9 mouse cellular contexts compared by ENCODE assay signal in the genomic region with DNA sequence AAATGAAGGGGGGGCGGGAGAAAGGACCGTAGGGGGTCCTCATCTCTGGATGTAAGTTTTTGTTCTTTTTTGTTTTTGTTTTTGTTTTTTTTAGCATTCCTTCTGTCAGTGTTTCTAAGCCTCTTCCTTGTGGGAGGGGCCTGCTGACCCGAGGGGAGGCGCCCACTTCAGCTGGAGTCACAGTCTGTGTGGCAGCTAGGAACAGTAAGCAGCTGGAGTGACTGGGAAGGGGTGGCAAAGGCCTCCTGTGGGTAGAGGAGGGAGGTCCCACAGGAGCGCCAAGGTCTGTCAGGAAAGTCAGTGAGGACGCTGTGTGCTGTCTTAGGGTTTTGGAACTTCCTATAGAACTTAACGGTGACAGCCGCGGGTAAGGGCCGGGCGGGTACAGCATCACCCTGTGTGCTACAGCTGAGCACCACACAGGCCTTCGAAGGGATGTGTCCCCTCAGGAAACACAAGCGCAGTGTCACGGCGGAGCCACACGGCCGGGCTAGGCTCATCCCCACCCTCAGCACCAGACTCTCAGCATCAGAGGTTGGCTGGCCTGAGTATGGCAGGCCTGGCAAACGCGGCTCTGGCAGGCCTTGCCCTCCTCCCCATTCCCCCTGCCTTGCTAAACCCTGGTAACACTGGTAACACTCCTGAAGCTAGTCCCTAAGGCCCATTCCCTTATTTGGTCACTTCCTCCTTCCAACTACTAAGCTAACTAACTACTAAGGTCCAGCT. TPM values are rescaled to one million over a fixed set of nuclear protein-coding genes. Genes with fewer than 3 reads are reported as not detected.
A peak's percentile ranks its signal among the peaks of the same experiment; 100 is the strongest.
DNase-seq lines count a peak whose midpoint lies in the region; ATAC-seq and TF ChIP-seq lines count a peak whose summit lies in the region.
"Had no signal": no experiment of that assay in that cellular context is flagged by ENCODE, and none has a peak within 500 bp of the region (broad histone marks: within the 10 kb centered on the region; RNA-seq: fewer than 3 reads in every experiment).

No protein-coding gene starts in this region.

- no peak overlapping the region for H3K4me3 ChIP-seq in heart, embryonic 13.5 days
- H3K4me3 ChIP-seq in midbrain, embryonic 11.5 days (ENCODE audit: low read depth, low read length) = no peak overlapping the region
- no peak overlapping the region for H3K4me3 ChIP-seq in midbrain, postnatal 0 days (ENCODE audit: low read depth, low read length)
- H3K4me3 ChIP-seq in hindbrain, embryonic 13.5 days = no peak overlapping the region

- H3K4me2 ChIP-seq in heart, embryonic 13.5 days = no peak overlapping the region
- H3K4me2 ChIP-seq in midbrain, embryonic 11.5 days = no peak overlapping the region
- H3K4me2 ChIP-seq in midbrain, postnatal 0 days (ENCODE audit: low read depth, low read length, poor library complexity, severe bottlenecking) = no peak overlapping the region
- no peak overlapping the region for H3K4me2 ChIP-seq in hindbrain, embryonic 13.5 days

- H3K27me3 ChIP-seq in heart, embryonic 13.5 days (replicated peaks) = no peaks in the 10 kb centered on the region
- H3K27me3 ChIP-seq in midbrain, embryonic 11.5 days (ENCODE audit: control insufficient read depth, insufficient read depth, low read length) = no peaks in the 10 kb centered on the region
- no peaks in the 10 kb centered on the region for H3K27me3 ChIP-seq in midbrain, postnatal 0 days (ENCODE audit: insufficient read depth, low read length)
- no peaks in the 10 kb centered on the region for H3K27me3 ChIP-seq in hindbrain, embryonic 13.5 days
- no peaks in the 10 kb centered on the region for H3K27me3 ChIP-seq in splenic B cell, adult 2 months (ENCODE audit: control insufficient read depth, insufficient read depth, low read length, poor library complexity, severe bottlenecking)

- intact Hi-C loops in heart, postnatal 10 days (cut with DNase I) = no loop called here

- H3K9ac ChIP-seq in heart, embryonic 13.5 days = peak overlapping the region; percentile 65
- peak overlapping the region; percentile 22; the same call in 1 of the 2 replicates for H3K9ac ChIP-seq in midbrain, embryonic 11.5 days (ENCODE audit: low read length)
- no peak overlapping the region for H3K9ac ChIP-seq in midbrain, postnatal 0 days (replicated peaks; ENCODE audit: low read length, poor library complexity, severe bottlenecking)
- H3K9ac ChIP-seq in hindbrain, embryonic 13.5 days = no peak overlapping the region

- peak overlapping the region; percentile 79 for H3K27ac ChIP-seq in heart, embryonic 13.5 days (replicated peaks)
- H3K27ac ChIP-seq in midbrain, embryonic 11.5 days (ENCODE audit: low read depth, low read length) = no peak overlapping the region
- H3K27ac ChIP-seq in midbrain, postnatal 0 days (ENCODE audit: low read depth, low read length) = no peak overlapping the region
- H3K27ac ChIP-seq in hindbrain, embryonic 13.5 days = no peak overlapping the region

- 65% methylated on average over 19 of the region's 19 CpGs for WGBS in heart, embryonic 13.5 days
- WGBS in midbrain, embryonic 11.5 days = 77% methylated on average over 19 of the region's 19 CpGs
- WGBS in midbrain, postnatal 0 days = 77% methylated on average over 19 of the region's 19 CpGs
- 74% methylated on average over 19 of the region's 19 CpGs for WGBS in hindbrain, embryonic 13.5 days

- H3K4me1 ChIP-seq in heart, embryonic 13.5 days = peaks cover 75% of the 10 kb centered on the region
- H3K4me1 ChIP-seq in midbrain, embryonic 11.5 days (ENCODE audit: control insufficient read depth, insufficient read depth, low read length) = peaks cover 13% of the 10 kb centered on the region
- H3K4me1 ChIP-seq in midbrain, postnatal 0 days (ENCODE audit: insufficient read depth, low read length) = no peaks in the 10 kb centered on the region; the same call in 1 of the 2 replicates
- peaks cover 26% of the 10 kb centered on the region for H3K4me1 ChIP-seq in hindbrain, embryonic 13.5 days (replicated peaks)

- TF ChIP-seq CTCF in midbrain, postnatal 0 days (IDR thresholded peaks at IDR 0.05) = no peak

- no peaks in the 10 kb centered on the region for H3K36me3 ChIP-seq in heart, embryonic 13.5 days
- H3K36me3 ChIP-seq in midbrain, embryonic 11.5 days (ENCODE audit: control insufficient read depth, insufficient read depth, low read length) = no peaks in the 10 kb centered on the region
- H3K36me3 ChIP-seq in midbrain, postnatal 0 days (ENCODE audit: insufficient read depth, low read length) = no peaks in the 10 kb centered on the region
- no peaks in the 10 kb centered on the region for H3K36me3 ChIP-seq in hindbrain, embryonic 13.5 days
- no peaks in the 10 kb centered on the region for H3K36me3 ChIP-seq in splenic B cell, adult 2 months (ENCODE audit: control insufficient read depth, insufficient read depth, low read length, poor library complexity, severe bottlenecking)

- ATAC-seq in heart, embryonic 13.5 days (ENCODE audit: extremely low read depth, insufficient number of reproducible peaks, low FRiP score, low TSS enrichment) = no peak
- no peak for ATAC-seq in midbrain, embryonic 11.5 days (ENCODE audit: low FRiP score)
- ATAC-seq in midbrain, postnatal 0 days (ENCODE audit: low FRiP score) = no peak
- peak; percentile 46; the same call in 1 of the 2 replicates for ATAC-seq in hindbrain, embryonic 13.5 days (ENCODE audit: low FRiP score)

- no peaks in the 10 kb centered on the region for H3K9me3 ChIP-seq in heart, embryonic 13.5 days
- no peaks in the 10 kb centered on the region for H3K9me3 ChIP-seq in midbrain, embryonic 11.5 days (ENCODE audit: control insufficient read depth, low read length)
- no peaks in the 10 kb centered on the region for H3K9me3 ChIP-seq in midbrain, postnatal 0 days (ENCODE audit: low read length)
- no peaks in the 10 kb centered on the region for H3K9me3 ChIP-seq in hindbrain, embryonic 13.5 days

- no peak for DNase-seq in heart, postnatal 10 days
- peak; percentile 88 for DNase-seq in midbrain, embryonic 11.5 days (ENCODE audit: low spot score, missing footprints)
- DNase-seq in midbrain, postnatal 0 days (ENCODE audit: low spot score) = no peak
- peak; percentile 10 for DNase-seq in splenic B cell, adult 2 months (ENCODE audit: low read depth, low spot score)
- DNase-seq in layer of hippocampus, postnatal 36 days = no peak
- no peak for DNase-seq in adrenal gland, postnatal 25 days

RNA-seq across cellular contexts. Expression of gene Kcne1, which starts 52.9 kb away (rescaled TPM):
- polyA plus RNA-seq in heart, embryonic 13.5 days (2015; fragmentation: Nextera tagmentation; extraction: Ambion mirVana) = 105 and 125 TPM in 2 replicates
- total RNA-seq in heart, postnatal 10 days (2021) = 100 to 1,000 TPM; 415 to 442 TPM
- polyA plus RNA-seq in midbrain, embryonic 11.5 days (2014; fragmentation: Nextera tagmentation; extraction: Ambion mirVana) = 0.16 TPM in 1 of 2 replicates, not detected in the other
- total RNA-seq in midbrain, postnatal 0 days (2014; rRNA removed) = 1.7 TPM in 1 of 2 replicates, not detected in the other
- polyA plus RNA-seq in midbrain, postnatal 0 days (2015; fragmentation: Nextera tagmentation; extraction: Ambion mirVana) = 0.40 TPM in 1 of 2 replicates, not detected in the other
- polyA plus RNA-seq in hindbrain, embryonic 13.5 days (2015; fragmentation: Nextera tagmentation; extraction: Ambion mirVana) = 0.22 and 0.39 TPM in 2 replicates
- not detected for total RNA-seq in layer of hippocampus, postnatal 36 days (2021)
- total RNA-seq in adrenal gland, postnatal 25 days (2021) = not detected in 2 replicates
- total RNA-seq: left cerebral cortex, postnatal 10 days had no signal

RNA-seq across cellular contexts. Expression of gene Rcan1, which starts 58.5 kb away (rescaled TPM):
- 103 and 133 TPM in 2 replicates for polyA plus RNA-seq in heart, embryonic 13.5 days (2015; fragmentation: Nextera tagmentation; extraction: Ambion mirVana)
- 10 to 100 TPM; 87.4 to 90.2 TPM for total RNA-seq in heart, postnatal 10 days (2021)
- 38.6 and 40.7 TPM in 2 replicates for polyA plus RNA-seq in midbrain, embryonic 11.5 days (2014; fragmentation: Nextera tagmentation; extraction: Ambion mirVana)
- total RNA-seq in midbrain, postnatal 0 days (2014; rRNA removed) = 91.3 and 104 TPM in 2 replicates
- 68.6 and 73.3 TPM in 2 replicates for polyA plus RNA-seq in midbrain, postnatal 0 days (2015; fragmentation: Nextera tagmentation; extraction: Ambion mirVana)
- 56.5 and 56.6 TPM in 2 replicates for polyA plus RNA-seq in hindbrain, embryonic 13.5 days (2015; fragmentation: Nextera tagmentation; extraction: Ambion mirVana)
- 10 to 100 TPM; 44.8 to 46.5 TPM for total RNA-seq in layer of hippocampus, postnatal 36 days (2021)
- total RNA-seq in adrenal gland, postnatal 25 days (2021) = 14.7 and 16.2 TPM in 2 replicates

Comparison
In these comparisons a context has a peak if more than half of its experiments do, and no peak if none do; other contexts are left out.
1. H3K9ac ChIP-seq: peak in heart, embryonic 13.5 days (single experiment) and midbrain, embryonic 11.5 days (single experiment); none in midbrain, postnatal 0 days (single experiment) and hindbrain, embryonic 13.5 days (single experiment).
2. DNase-seq: peak in midbrain, embryonic 11.5 days (single experiment) and splenic B cell, adult 2 months (single experiment); none in heart, postnatal 10 days (0 of 2), midbrain, postnatal 0 days (single experiment), layer of hippocampus, postnatal 36 days (0 of 2) and adrenal gland, postnatal 25 days (single experiment).
3. RNA of gene Kcne1, which starts 52.9 kb away (total RNA-seq): 415 to 442 TPM in heart, postnatal 10 days; 1.7 TPM in midbrain, postnatal 0 days, not detected in adrenal gland, postnatal 25 days and not detected in layer of hippocampus, postnatal 36 days; every median in the first group is over 100 times any median in the second.